Mouse (Mus musculus) frontal cortex, postnatal 14 days (tissue): ENCODE measurements around the gene Hspb9.
A peak's percentile ranks its signal among the peaks of the same experiment; 100 is the strongest.

Source experiments
- DNase-seq, 2 experiments: peaks; one replicate each; pipeline ENCODE4 v3.0.0; 2022; ENCODE audit warnings: low spot score in 2 of 2

Gene Hspb9

GRCm38 (mm10) chr11:100713735-100714533 is at the start of gene Hspb9:
Hspb9 (plus strand) TSS chr11:100713850.
- DNase-seq = no peak

- DNase-seq = no peak
These were observed 42.6 kb upstream of the Hspb9 start for GRCm38 (mm10) chr11:100671049-100671448.

- DNase-seq = no peak
These were observed 41.7 kb upstream of the Hspb9 start for GRCm38 (mm10) chr11:100671956-100672355.

- no peak for DNase-seq
These were observed 40.5 kb upstream of the Hspb9 start for GRCm38 (mm10) chr11:100673169-100673568.

GRCm38 (mm10) chr11:100677810-100678209 is 35.8 kb upstream of the Hspb9 start:
- DNase-seq = no peak

- no peak for DNase-seq
These were observed 31.8 kb upstream of the Hspb9 start for GRCm38 (mm10) chr11:100681826-100682225.

GRCm38 (mm10) chr11:100682526-100682925 is 31.1 kb upstream of the Hspb9 start:
- no peak for DNase-seq

GRCm38 (mm10) chr11:100684084-100684483 is 29.6 kb upstream of the Hspb9 start:
- DNase-seq = no peak

- DNase-seq = no peak
These were observed 28.3 kb upstream of the Hspb9 start for GRCm38 (mm10) chr11:100685371-100685770.

GRCm38 (mm10) chr11:100687265-100687664 is 26.4 kb upstream of the Hspb9 start:
- DNase-seq = no peak

- no peak for DNase-seq
These were observed 25.2 kb upstream of the Hspb9 start for GRCm38 (mm10) chr11:100688443-100688842.

GRCm38 (mm10) chr11:100690389-100690788 is 23.3 kb upstream of the Hspb9 start:
- DNase-seq = no peak

GRCm38 (mm10) chr11:100692164-100692616 is 21.5 kb upstream of the Hspb9 start, which contains the start of gene Zfp385c:
Zfp385c (minus strand) TSS chr11:100692455.
- no peak for DNase-seq

- DNase-seq = no peak
These were observed 20.5 kb upstream of the Hspb9 start for GRCm38 (mm10) chr11:100693154-100693553.

- peak in 1 of 2 experiments; percentile 77 for DNase-seq
These were observed 18.7 kb upstream of the Hspb9 start for GRCm38 (mm10) chr11:100694926-100695325.

- DNase-seq = no peak
These were observed 15.7 kb upstream of the Hspb9 start for GRCm38 (mm10) chr11:100697921-100698320.

- DNase-seq = no peak
These were observed 12.9 kb upstream of the Hspb9 start for GRCm38 (mm10) chr11:100700710-100701109.

GRCm38 (mm10) chr11:100701301-100701700 is 12.3 kb upstream of the Hspb9 start:
- DNase-seq = no peak

GRCm38 (mm10) chr11:100702081-100702851 is 11.4 kb upstream of the Hspb9 start:
- peak in 1 of 2 experiments; percentile 63 for DNase-seq

GRCm38 (mm10) chr11:100702906-100703305 is 10.7 kb upstream of the Hspb9 start:
- DNase-seq = no peak

- DNase-seq = no peak
These were observed 10.3 kb upstream of the Hspb9 start for GRCm38 (mm10) chr11:100703366-100703765.

GRCm38 (mm10) chr11:100703851-100704531 is 9.7 kb upstream of the Hspb9 start, which contains the start of gene Dhx58:
Dhx58 (minus strand) TSS chr11:100704271.
- no peak for DNase-seq
